Mouse (Mus musculus) liver, adult 2 months (tissue): ENCODE measurements around the gene Zfp106.

Experiments used
- CTCF ChIP-seq: fragments of 200-500 bp; IDR thresholded peaks from 2 replicates; pipeline ENCODE4 v1.5.1; 2011; ENCODE audit warnings: low read depth, low read length, control low read depth
- POLR2A ChIP-seq: fragments of 200-500 bp; IDR thresholded peaks from 2 replicates; pipeline ENCODE4 v1.6.1; 2011; ENCODE audit warnings: low read length, control low read depth; ENCODE audit not compliant: insufficient read depth; ENCODE audit errors: extremely low read depth

DNA sequence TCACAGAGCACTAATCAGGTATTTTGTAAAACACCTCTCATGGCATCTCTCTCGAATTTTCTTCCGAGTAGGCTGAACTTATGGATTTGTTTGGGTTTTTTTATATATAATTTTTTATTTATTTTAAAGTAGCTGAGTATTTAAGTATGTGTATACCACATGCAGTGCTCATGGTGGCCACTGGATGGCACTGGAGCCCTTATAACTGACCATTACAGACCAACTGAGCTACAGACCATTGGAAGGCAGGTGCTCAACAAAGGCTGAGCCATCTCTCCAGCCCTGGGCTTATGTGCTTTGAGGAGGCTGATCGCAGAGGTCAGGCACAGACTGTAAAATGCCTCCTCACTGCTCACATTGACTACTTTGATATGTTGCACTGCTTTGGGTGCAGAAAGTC lies 85.0 kb downstream of the Zfp106 start:
- TF ChIP-seq CTCF (peak; percentile 72), POLR2A (no peak)
